Comparison of ENCODE assay signal across 15 mouse cellular contexts in the genomic region with DNA sequence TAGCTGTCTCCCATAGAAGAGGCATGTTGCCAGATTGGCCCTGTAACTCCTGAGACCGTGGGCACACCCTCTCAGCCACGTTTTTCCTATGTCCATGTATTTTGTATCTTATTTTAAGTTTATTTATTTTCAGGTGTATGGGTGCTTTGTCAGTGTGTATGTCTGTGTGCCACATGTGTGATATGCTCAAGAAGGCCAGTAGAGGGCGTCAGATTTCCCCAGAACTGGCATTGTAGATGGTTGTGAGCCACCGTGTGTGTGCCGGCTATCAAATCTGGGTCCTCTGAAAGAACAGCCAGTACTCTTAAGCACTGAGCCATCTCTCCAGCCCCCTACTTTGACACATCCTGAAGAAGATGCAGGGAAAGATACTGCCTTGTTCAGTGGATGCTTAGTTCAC. TPM values are rescaled to one million over a fixed set of nuclear protein-coding genes. Genes with fewer than 3 reads are reported as not detected.
DNase-seq lines count a peak whose midpoint lies in the region; ATAC-seq and TF ChIP-seq lines count a peak whose summit lies in the region.
"Had no signal": no experiment of that assay in that cellular context is flagged by ENCODE, and none has a peak within 500 bp of the region (broad histone marks: within the 10 kb centered on the region; RNA-seq: fewer than 3 reads in every experiment).

No protein-coding gene starts in this region.

- H3K4me2 ChIP-seq in kidney, postnatal 0 days (ENCODE audit: low read length), result no peak overlapping the region
- no peak overlapping the region for H3K4me2 ChIP-seq in kidney, embryonic 15.5 days
- no peak overlapping the region for H3K4me2 ChIP-seq in midbrain, embryonic 14.5 days (ENCODE audit: low read length)
- H3K4me2 ChIP-seq: embryonic facial prominence, embryonic 15.5 days; liver, embryonic 15.5 days; neural tube, embryonic 12.5 days had no signal

- H3K4me1 ChIP-seq in kidney, postnatal 0 days (replicated peaks; ENCODE audit: insufficient read depth, low read length), result no peaks in the 10 kb centered on the region
- peaks cover 7% of the 10 kb centered on the region; the same call in 1 of the 2 replicates for H3K4me1 ChIP-seq in kidney, embryonic 15.5 days
- peaks cover 18% of the 10 kb centered on the region; the same call in 1 of the 2 replicates for H3K4me1 ChIP-seq in midbrain, embryonic 14.5 days (ENCODE audit: control insufficient read depth, insufficient read depth, low read length)
- H3K4me1 ChIP-seq: neural tube, embryonic 12.5 days had no signal

- peak; percentile 21; the same call in 1 of the 2 replicates for TF ChIP-seq CTCF in kidney, postnatal 0 days (IDR thresholded peaks at IDR 0.05; ENCODE audit: low read depth)

- H3K4me3 ChIP-seq in kidney, postnatal 0 days (replicated peaks; ENCODE audit: low read depth, low read length), result no peak overlapping the region
- H3K4me3 ChIP-seq in kidney, embryonic 15.5 days (replicated peaks), result no peak overlapping the region
- no peak overlapping the region for H3K4me3 ChIP-seq in midbrain, embryonic 14.5 days (replicated peaks; ENCODE audit: low read depth, low read length)
- H3K4me3 ChIP-seq: embryonic facial prominence, embryonic 15.5 days; liver, embryonic 15.5 days; neural tube, embryonic 12.5 days had no signal

- no peak for ATAC-seq in kidney, postnatal 0 days (replicated peaks; ENCODE audit: low FRiP score, low read depth)
- no peak for ATAC-seq in kidney, embryonic 15.5 days (replicated peaks; ENCODE audit: low FRiP score)
- ATAC-seq in midbrain, embryonic 14.5 days (ENCODE audit: low FRiP score, low TSS enrichment), result no peak

- no peak overlapping the region for H3K9ac ChIP-seq in kidney, postnatal 0 days (ENCODE audit: low read depth, low read length)
- H3K9ac ChIP-seq in kidney, embryonic 15.5 days, result no peak overlapping the region
- no peak overlapping the region for H3K9ac ChIP-seq in midbrain, embryonic 14.5 days (replicated peaks; ENCODE audit: low read length)
- H3K9ac ChIP-seq: embryonic facial prominence, embryonic 15.5 days; liver, embryonic 15.5 days; neural tube, embryonic 12.5 days had no signal

- no peaks in the 10 kb centered on the region for H3K36me3 ChIP-seq in kidney, postnatal 0 days (ENCODE audit: insufficient read depth, low read length)
- no peaks in the 10 kb centered on the region for H3K36me3 ChIP-seq in kidney, embryonic 15.5 days
- no peaks in the 10 kb centered on the region for H3K36me3 ChIP-seq in midbrain, embryonic 14.5 days (ENCODE audit: control insufficient read depth, insufficient read depth, low read length)
- H3K36me3 ChIP-seq: embryonic facial prominence, embryonic 15.5 days; liver, embryonic 15.5 days; neural tube, embryonic 12.5 days had no signal

- no peak overlapping the region for H3K27ac ChIP-seq in kidney, postnatal 0 days
- no peak overlapping the region for H3K27ac ChIP-seq in kidney, embryonic 15.5 days
- peak overlapping the region; percentile 91 for H3K27ac ChIP-seq in midbrain, embryonic 14.5 days (replicated peaks; ENCODE audit: low read depth, low read length)
- H3K27ac ChIP-seq: embryonic facial prominence, embryonic 15.5 days; liver, embryonic 15.5 days had no signal

- DNase-seq in kidney, postnatal 0 days (ENCODE audit: low spot score), result no peak
- DNase-seq in A20 (ENCODE audit: low read depth, low spot score) (peak; percentile 20), R1 (ENCODE audit: low read depth, low spot score) (peak; percentile 63)
- DNase-seq in midbrain, embryonic 14.5 days, result no peak
- no peak for DNase-seq in cerebellum, adult 8-10 months
- no peak for DNase-seq in left cerebral cortex, postnatal 25 days (ENCODE audit: low spot score in 2 of 2)
- DNase-seq: adrenal gland, postnatal 10 days; heart, adult 18-20 months; heart, postnatal 14 days; kidney, adult 2 months had no signal

- intact Hi-C loops in left cerebral cortex, postnatal 25 days (cut with DNase I), result no loop called here

- 79% methylated on average over 5 of the region's 5 CpGs for WGBS in kidney, postnatal 0 days
- WGBS in kidney, embryonic 15.5 days, result 71% methylated on average over 5 of the region's 5 CpGs
- WGBS in midbrain, embryonic 14.5 days, result 71% methylated on average over 5 of the region's 5 CpGs

- H3K9me3 ChIP-seq in kidney, postnatal 0 days (replicated peaks; ENCODE audit: low read length), result no peaks in the 10 kb centered on the region
- H3K9me3 ChIP-seq in kidney, embryonic 15.5 days (replicated peaks), result no peaks in the 10 kb centered on the region
- H3K9me3 ChIP-seq in midbrain, embryonic 14.5 days (ENCODE audit: control insufficient read depth, low read length), result no peaks in the 10 kb centered on the region
- H3K9me3 ChIP-seq: embryonic facial prominence, embryonic 15.5 days; liver, embryonic 15.5 days; neural tube, embryonic 12.5 days had no signal

- no peaks in the 10 kb centered on the region for H3K27me3 ChIP-seq in kidney, postnatal 0 days (ENCODE audit: insufficient read depth, low read length)
- H3K27me3 ChIP-seq in kidney, embryonic 15.5 days, result no peaks in the 10 kb centered on the region
- no peaks in the 10 kb centered on the region for H3K27me3 ChIP-seq in midbrain, embryonic 14.5 days (ENCODE audit: control insufficient read depth, insufficient read depth, low read length)
- H3K27me3 ChIP-seq: embryonic facial prominence, embryonic 15.5 days; neural tube, embryonic 12.5 days had no signal

RNA-seq across cellular contexts. Expression of gene Pnpla1, which starts 12.2 kb away (rescaled TPM):
- polyA plus RNA-seq in kidney, postnatal 0 days (2015; fragmentation: Nextera tagmentation; extraction: Ambion mirVana), result not detected in 2 replicates
- polyA plus RNA-seq in kidney, embryonic 15.5 days (2015; fragmentation: Nextera tagmentation; extraction: Ambion mirVana), result 0.08 and 0.10 TPM in 2 replicates
- 0.04 TPM in 1 of 2 replicates, not detected in the other for polyA plus RNA-seq in midbrain, embryonic 14.5 days (2014; fragmentation: Nextera tagmentation; extraction: Ambion mirVana)
- total RNA-seq in left cerebral cortex, postnatal 25 days (2021), result under 1 TPM; 0.46 to 0.57 TPM
- total RNA-seq: adrenal gland, postnatal 10 days; common myeloid progenitor, adult 5-6 weeks; heart, adult 18-20 months; heart, postnatal 14 days had no signal
- polyA plus RNA-seq: kidney, adult 2 months; neural tube, embryonic 12.5 days had no signal

RNA-seq across cellular contexts. Expression of gene 4930539E08Rik, which starts 44.7 kb away (rescaled TPM):
- 0.24 and 0.41 TPM in 2 replicates for polyA plus RNA-seq in kidney, postnatal 0 days (2015; fragmentation: Nextera tagmentation; extraction: Ambion mirVana)
- polyA plus RNA-seq in kidney, embryonic 15.5 days (2015; fragmentation: Nextera tagmentation; extraction: Ambion mirVana), result 0.12 and 0.23 TPM in 2 replicates
- polyA plus RNA-seq in midbrain, embryonic 14.5 days (2014; fragmentation: Nextera tagmentation; extraction: Ambion mirVana), result 1.0 and 1.2 TPM in 2 replicates
- 10 to 100 TPM in 1 of 2 experiments, 1 to 10 TPM in 1; 9.5 to 11.4 TPM for total RNA-seq in left cerebral cortex, postnatal 25 days (2021)

Comparison
In these comparisons a context has a peak if more than half of its experiments do, and no peak if none do; other contexts are left out.
1. DNase-seq: peak in A20 (single experiment) and R1 (single experiment); none in kidney, postnatal 0 days (single experiment), midbrain, embryonic 14.5 days (single experiment), cerebellum, adult 8-10 months (single experiment) and left cerebral cortex, postnatal 25 days (0 of 2).